Mouse (Mus musculus) layer of hippocampus, adult 9-10 months (tissue): ENCODE results near the gene U2af1l4.

ENCODE experiments used
- DNase-seq: peaks from one replicate; pipeline ENCODE4 v3.0.0; 2022; ENCODE audit warnings: low spot score

U2af1l4 gene

DNA sequence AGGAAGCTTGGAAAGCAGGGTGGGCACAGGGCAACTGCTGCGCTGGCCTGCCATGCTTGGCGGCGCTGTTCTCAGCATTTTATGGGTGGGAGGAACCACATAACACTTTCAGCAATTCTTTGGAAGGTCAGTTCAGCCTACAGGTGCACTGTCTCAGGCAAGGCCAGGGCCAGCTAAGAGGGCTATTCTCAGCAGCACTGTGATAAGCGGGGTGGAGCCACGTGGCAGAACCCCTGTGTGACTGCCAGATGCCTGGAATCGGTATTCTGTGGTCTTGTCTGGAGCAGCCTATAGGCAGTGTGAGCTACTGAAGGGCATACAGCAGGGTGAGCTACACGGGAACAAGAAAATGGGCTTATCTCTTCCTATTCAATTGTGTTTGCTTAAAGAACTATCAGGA lies 46.9 kb downstream of the U2af1l4 start:
- DNase-seq, result no peak

- no peak for DNase-seq
These were observed 49.7 kb downstream of the U2af1l4 start, which contains the start of gene Upk1a for GRCm38 (mm10) chr7:30612654-30613402. Gene Upk1a, minus strand, starts transcription at chr7:30612847.

DNA sequence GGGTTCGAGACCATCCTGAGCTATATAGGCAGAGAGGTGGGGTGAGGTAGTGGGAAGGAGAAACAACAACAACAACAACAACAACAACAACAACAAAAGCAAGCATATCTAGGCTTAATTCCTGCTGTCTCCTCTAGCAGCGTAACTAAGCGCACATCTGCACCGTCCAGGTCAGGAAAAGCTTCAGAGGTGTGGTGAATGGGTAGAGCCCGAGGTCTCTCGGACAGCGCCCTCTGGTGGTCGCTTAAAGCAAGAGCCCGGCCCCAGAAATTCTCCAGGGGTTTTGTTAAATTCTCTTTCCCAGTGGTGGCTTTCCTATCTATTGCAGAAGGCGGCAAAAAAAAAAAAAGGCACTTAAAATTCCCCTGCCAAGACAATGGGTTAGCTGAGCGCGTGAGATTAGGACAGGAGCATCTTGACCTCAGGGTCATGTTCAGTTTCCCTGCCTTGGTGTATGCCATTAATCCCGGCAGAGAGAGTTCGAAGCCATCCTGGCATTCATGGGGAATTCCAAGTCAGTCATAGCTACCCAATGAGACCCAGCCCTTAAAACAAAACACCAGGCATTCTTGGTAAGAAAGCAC lies 50.5 kb downstream of the U2af1l4 start:
- DNase-seq, result no peak

DNA sequence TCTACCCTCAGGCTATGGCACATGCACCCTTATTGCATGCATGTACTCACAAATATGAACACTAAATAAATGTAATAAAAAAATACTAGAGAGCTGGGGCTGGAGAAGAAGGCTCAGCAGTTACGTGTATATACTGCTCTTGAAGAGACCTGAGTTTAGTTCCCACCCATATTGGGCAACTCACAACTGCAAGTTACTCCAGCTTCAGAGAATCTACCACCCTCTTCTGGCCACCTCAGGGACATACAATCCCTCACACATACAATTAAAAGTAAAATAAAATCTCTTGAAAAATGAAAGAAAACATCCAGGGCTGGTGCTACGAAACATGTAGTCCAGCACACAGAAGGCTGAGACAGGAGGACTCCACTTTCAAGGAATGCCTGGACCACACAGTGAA lies 51.4 kb downstream of the U2af1l4 start:
- no peak for DNase-seq
